Mouse (Mus musculus) MEL (cell line): ENCODE results near the gene Cnih1. TPM values are rescaled to one million over a fixed set of nuclear protein-coding genes. Genes with fewer than 3 reads are reported as not detected.

ENCODE experiments used
- DNase-seq: peaks from one replicate; pipeline ENCODE4 v3.0.0; 2011; ENCODE audit warnings: low read depth, low spot score
- H3K27ac ChIP-seq: 2 replicates; pipeline ENCODE4 v1.5.1; 2012; ENCODE audit warnings: low read depth, mild to moderate bottlenecking, control low read depth, low read length, moderate library complexity; ENCODE audit not compliant: control insufficient read depth
- H3K27me3 ChIP-seq, 2 experiments: fragments of 150-350 bp in 1 of 2; sonication (generic) in 1 of 2; 2 replicates each; pipeline ENCODE4 v1.6.1; 2012; ENCODE audit warnings: low read length in 2 of 2, mild to moderate bottlenecking in 2 of 2, improper control_type of control experiment in 1 of 2, moderate library complexity in 1 of 2; ENCODE audit not compliant: insufficient read depth in 2 of 2, control insufficient read depth in 1 of 2
- H3K36me3 ChIP-seq, 2 experiments: 2 replicates each; pipeline ENCODE4 v1.6.1; 2012 to 2014; ENCODE audit warnings: low read length in 2 of 2, improper control_type of control experiment in 1 of 2, inconsistent platforms in 1 of 2, mild to moderate bottlenecking in 1 of 2; ENCODE audit not compliant: insufficient read depth in 2 of 2, control insufficient read depth in 1 of 2
- H3K4me1 ChIP-seq, 2 experiments: fragments of 150-350 bp in 1 of 2; sonication (generic) in 1 of 2; 2 replicates each; pipeline ENCODE4 v1.6.1; 2012; ENCODE audit warnings: low read length in 2 of 2, improper control_type of control experiment in 1 of 2, mild to moderate bottlenecking in 1 of 2; ENCODE audit not compliant: insufficient read depth in 2 of 2, control insufficient read depth in 1 of 2
- H3K4me3 ChIP-seq, 2 experiments: fragments of 150-350 bp in 1 of 2; sonication (generic) in 1 of 2; 2 replicates each; pipeline ENCODE4 v1.5.1; 2012; ENCODE audit warnings: low read depth in 2 of 2, low read length in 2 of 2, mild to moderate bottlenecking in 2 of 2, moderate library complexity in 2 of 2, control low read depth in 1 of 2, improper control_type of control experiment in 1 of 2; ENCODE audit not compliant: control insufficient read depth in 1 of 2, insufficient read depth in 1 of 2
- H3K79me2 ChIP-seq: 2 replicates; pipeline ENCODE4 v1.6.1; 2012; ENCODE audit warnings: mild to moderate bottlenecking, low read length, moderate library complexity; ENCODE audit not compliant: control insufficient read depth, poor library complexity, insufficient read depth
- H3K9ac ChIP-seq: 2 replicates; pipeline ENCODE4 v1.6.1; 2012; ENCODE audit warnings: low read depth, mild to moderate bottlenecking, control low read depth, low read length, moderate library complexity; ENCODE audit not compliant: control insufficient read depth, poor library complexity, severe bottlenecking
- H3K9me3 ChIP-seq: fragments of 150-350 bp; sonication (generic); replicated peaks from 2 replicates; pipeline ENCODE4 v1.6.1; 2012; ENCODE audit warnings: mild to moderate bottlenecking, low read length, improper control_type of control experiment, moderate library complexity; ENCODE audit not compliant: insufficient read depth
- BHLHE40 ChIP-seq: IDR thresholded peaks from 2 replicates; pipeline ENCODE4 v1.6.1; 2012; ENCODE audit warnings: low read depth, mild to moderate bottlenecking, inconsistent platforms, low read length, improper control_type of control experiment, borderline replicate concordance
- CHD1 ChIP-seq: IDR thresholded peaks from 2 replicates; pipeline ENCODE4 v1.6.1; 2012; ENCODE audit warnings: low read depth, mild to moderate bottlenecking, inconsistent platforms, low read length, improper control_type of control experiment
- CHD2 ChIP-seq: IDR thresholded peaks from 2 replicates; pipeline ENCODE4 v1.6.1; 2011; ENCODE audit warnings: low read length, improper control_type of control experiment
- E2F4 ChIP-seq: IDR thresholded peaks from 2 replicates; pipeline ENCODE4 v1.6.1; 2011; ENCODE audit warnings: low read depth, low read length, improper control_type of control experiment, borderline replicate concordance
- EP300 ChIP-seq, 2 experiments: IDR thresholded peaks; 2 replicates each; pipeline ENCODE4 v1.6.1; 2011; ENCODE audit warnings: improper control_type of control experiment in 2 of 2, low read length in 2 of 2, low read depth in 1 of 2, mild to moderate bottlenecking in 1 of 2
- GABPA ChIP-seq: IDR thresholded peaks from 2 replicates; pipeline ENCODE4 v1.6.1; 2012; ENCODE audit warnings: low read depth, mild to moderate bottlenecking, inconsistent platforms, low read length, improper control_type of control experiment, moderate library complexity
- HCFC1 ChIP-seq: IDR thresholded peaks from 2 replicates; pipeline ENCODE4 v1.6.1; 2012; ENCODE audit warnings: low read depth, mild to moderate bottlenecking, inconsistent platforms, low read length, improper control_type of control experiment, moderate library complexity
- JUND ChIP-seq: IDR thresholded peaks from 2 replicates; pipeline ENCODE4 v1.6.1; 2011; ENCODE audit warnings: low read depth, mild to moderate bottlenecking, improper control_type of control experiment, low read length
- KAT2A ChIP-seq: conservative IDR thresholded peaks from 2 replicates; pipeline ENCODE4 v1.6.1; 2012; ENCODE audit warnings: low read depth, low read length, improper control_type of control experiment, inconsistent platforms
- MAFK ChIP-seq: IDR thresholded peaks from 2 replicates; pipeline ENCODE4 v1.6.1; 2011; ENCODE audit warnings: low read depth, mild to moderate bottlenecking, low read length, improper control_type of control experiment, borderline replicate concordance
- MAX ChIP-seq: IDR thresholded peaks from 2 replicates; pipeline ENCODE4 v1.6.1; 2011; ENCODE audit warnings: low read length, improper control_type of control experiment
- MAZ ChIP-seq: IDR thresholded peaks from 2 replicates; pipeline ENCODE4 v1.6.1; 2012; ENCODE audit warnings: low read depth, mild to moderate bottlenecking, inconsistent platforms, low read length, improper control_type of control experiment
- MXI1 ChIP-seq: IDR thresholded peaks from 2 replicates; pipeline ENCODE4 v1.6.1; 2011; ENCODE audit warnings: mild to moderate bottlenecking, low read depth, low read length, improper control_type of control experiment
- MYC ChIP-seq: IDR thresholded peaks from 2 replicates; pipeline ENCODE4 v1.6.1; 2011; ENCODE audit warnings: low read depth, mild to moderate bottlenecking, low read length, improper control_type of control experiment, moderate library complexity
- NRF1 ChIP-seq: IDR thresholded peaks from 2 replicates; pipeline ENCODE4 v1.6.1; 2014; ENCODE audit warnings: low read depth, mild to moderate bottlenecking, inconsistent platforms, low read length, improper control_type of control experiment, moderate library complexity; ENCODE audit not compliant: poor library complexity, insufficient read depth, severe bottlenecking
- POLR2A ChIP-seq, 2 experiments: IDR thresholded peaks; 2 replicates each; pipeline ENCODE4 v1.6.1; 2011 to 2012; ENCODE audit warnings: low read length in 2 of 2, mild to moderate bottlenecking in 2 of 2, control low read depth in 1 of 2, improper control_type of control experiment in 1 of 2, low read depth in 1 of 2, moderate library complexity in 1 of 2; ENCODE audit not compliant: control insufficient read depth in 1 of 2, insufficient read depth in 1 of 2, poor library complexity in 1 of 2
- POLR2AphosphoS5 ChIP-seq: IDR thresholded peaks from 2 replicates; pipeline ENCODE4 v1.6.1; 2012; ENCODE audit warnings: low read depth, borderline replicate concordance, mild to moderate bottlenecking, inconsistent platforms, low read length, moderate library complexity, mixed read lengths
- RCOR1 ChIP-seq: IDR thresholded peaks from 2 replicates; pipeline ENCODE4 v1.6.1; 2012; ENCODE audit warnings: low read depth, mild to moderate bottlenecking, inconsistent platforms, low read length, improper control_type of control experiment
- TAL1 ChIP-seq: IDR thresholded peaks from 2 replicates; pipeline ENCODE4 v1.6.1; 2012; ENCODE audit warnings: mild to moderate bottlenecking, inconsistent platforms, low read length, moderate library complexity, mixed read lengths
- TBP ChIP-seq: IDR thresholded peaks from 2 replicates; pipeline ENCODE4 v1.8.0; 2011; ENCODE audit warnings: low read depth, low read length, improper control_type of control experiment
- UBTF ChIP-seq: IDR thresholded peaks from 2 replicates; pipeline ENCODE4 v1.6.1; 2012; ENCODE audit warnings: low read depth, mild to moderate bottlenecking, inconsistent platforms, low read length, improper control_type of control experiment, moderate library complexity, borderline replicate concordance; ENCODE audit not compliant: insufficient read depth
- ZKSCAN1 ChIP-seq: IDR thresholded peaks from 2 replicates; pipeline ENCODE4 v1.6.1; 2012; ENCODE audit warnings: low read depth, mild to moderate bottlenecking, inconsistent platforms, low read length, improper control_type of control experiment, moderate library complexity
- polyA plus RNA-seq, 2 experiments: library from polyadenylated mRNA; stranded (reverse) in 1 of 2; unstranded in 1 of 2; fragments of >175 nt in 1 of 2; fragments of >200 nt in 1 of 2; gene quantifications; 2 replicates each; pipeline versions ENCODE4 v1.2.1 to v1.2.4; 2012; ENCODE audit warnings: low replicate concordance in 2 of 2, low read depth in 1 of 2; ENCODE audit not compliant: insufficient read length in 2 of 2, insufficient read depth in 1 of 2, missing spikeins in 1 of 2
- total RNA-seq: library from RNA; depleted of rRNA; stranded (reverse); fragments of 300-350 nt; gene quantifications from 2 replicates; pipeline ENCODE4 v1.2.3, GENCODE M21; 2012

Gene Cnih1
- total and polyA plus RNA-seq, 3 experiments, result 50.6 to 155 TPM; not detected in 1

- Histone ChIP-seq H3K79me2 (peaks cover 35% of the 10 kb centered on the region), H3K9ac (peak overlapping the region; percentile 44), H3K27ac (peak overlapping the region; percentile 3), H3K36me3 (peaks cover 2 to 4% of the 10 kb centered on the region in 2 experiments; a peak in 3 of 4 replicates), H3K9me3 (no peaks in the 10 kb centered on the region), H3K27me3 (no peaks in the 10 kb centered on the region), H3K4me3 (peak overlapping the region; percentile 82 to 98), H3K4me1 (peaks cover 2 to 16% of the 10 kb centered on the region in 2 experiments; a peak in 3 of 4 replicates)
- no peak for DNase-seq
- TF ChIP-seq HCFC1, result no peak
- peak; percentile 7; the same call in 1 of the 2 replicates for TF ChIP-seq RCOR1
- TF ChIP-seq JUND, result no peak
- TF ChIP-seq ZKSCAN1, result no peak
- TF ChIP-seq UBTF, result no peak
- TF ChIP-seq E2F4, result no peak
- TF ChIP-seq MAZ, result 0 out of 2 replicates have a peak, but pooled peaks have one; percentile 11
- TF ChIP-seq MAFK, result no peak
- 0 out of 4 replicates have a peak, but pooled peaks of 1 of the 2 experiments have one; percentile 2 for TF ChIP-seq EP300 (IDR thresholded peaks at IDR 0.05; ENCODE audit: low read depth in 1 of 2, low read length in 2 of 2)
- TF ChIP-seq MAX, result no peak; the same call in 1 of the 2 replicates
- no peak for TF ChIP-seq CHD2
Observed at GRCm38 (mm10) chr14:46788505-46788901, 292 bp upstream of the Cnih1 start.

- Histone ChIP-seq H3K4me1 (peaks cover 2 to 16% of the 10 kb centered on the region in 2 experiments; a peak in 3 of 4 replicates), H3K27ac (peak overlapping the region; percentile 88), H3K79me2 (peaks cover 41% of the 10 kb centered on the region), H3K4me3 (peak overlapping the region; percentile 82 to 98), H3K27me3 (no peaks in the 10 kb centered on the region), H3K36me3 (peaks cover 2 to 7% of the 10 kb centered on the region in 2 experiments), H3K9ac (peak overlapping the region; percentile 100), H3K9me3 (no peaks in the 10 kb centered on the region)
- DNase-seq, result peak; percentile 54
- TF ChIP-seq POLR2AphosphoS5 (no peak), CHD1 (no peak), MAX (no peak), KAT2A (no peak), MXI1 (no peak), TAL1 (no peak), NRF1 (no peak), RCOR1 (no peak), BHLHE40 (no peak), GABPA (no peak), TBP (no peak), EP300 (IDR thresholded peaks at IDR 0.05; ENCODE audit: low read depth in 1 of 2, low read length in 2 of 2) (no peak), POLR2A (IDR thresholded peaks at IDR 0.05; ENCODE audit: control insufficient read depth in 1 of 2, insufficient read depth in 1 of 2, low read depth in 1 of 2, low read length in 2 of 2, poor library complexity in 1 of 2) (no peak), HCFC1 (no peak), MYC (no peak)
Observed at GRCm38 (mm10) chr14:46787454-46787786, 791 bp downstream of the Cnih1 start.
